Mouse (Mus musculus) heart, adult 9 months (tissue): Measurements from ENCODE around the gene Ncapd2.

Source experiments
- DNase-seq, 2 experiments: peaks; one replicate each; pipeline ENCODE4 v3.0.0; 2022; ENCODE audit warnings: low spot score in 2 of 2

Ncapd2 gene

GRCm38 (mm10) chr6:125148926-125149568, 42.5 kb downstream of the Ncapd2 start:
- peak; percentile 73 to 74 for DNase-seq

DNA sequence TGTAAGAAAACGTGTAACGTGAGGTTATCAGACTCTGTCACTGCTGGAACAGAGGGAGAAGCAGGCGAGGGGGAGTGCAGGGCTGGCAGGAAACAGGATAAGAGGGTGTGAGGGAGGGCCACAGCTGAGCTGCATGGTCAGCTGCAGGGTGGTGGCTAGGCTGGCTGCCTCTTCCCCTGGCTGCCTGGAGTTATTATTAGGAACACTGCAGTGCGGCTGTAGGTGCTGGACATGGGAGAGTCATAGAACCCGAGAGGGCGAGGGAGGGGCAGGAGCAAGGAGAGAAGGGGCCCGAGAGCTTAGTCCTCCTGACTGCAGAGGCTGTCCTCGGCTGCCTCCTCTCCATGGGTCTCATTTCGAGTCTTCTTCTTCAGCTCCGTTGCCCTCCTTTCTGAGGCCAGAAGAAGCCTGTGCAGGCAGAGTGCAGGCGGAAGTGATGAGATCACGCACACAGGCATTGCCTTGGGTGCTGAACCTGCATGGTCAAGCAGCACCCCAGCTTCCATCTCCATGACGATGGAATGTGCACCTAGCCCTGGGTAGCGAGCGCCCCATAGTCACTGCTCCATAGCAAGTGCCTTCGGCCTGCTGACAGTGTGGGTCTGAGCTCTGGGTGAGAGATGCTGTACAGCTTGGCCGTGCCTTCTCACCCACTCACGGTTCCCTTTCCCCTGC, 43.1 kb downstream of the Ncapd2 start:
- peak; percentile 84 to 89 for DNase-seq

DNA sequence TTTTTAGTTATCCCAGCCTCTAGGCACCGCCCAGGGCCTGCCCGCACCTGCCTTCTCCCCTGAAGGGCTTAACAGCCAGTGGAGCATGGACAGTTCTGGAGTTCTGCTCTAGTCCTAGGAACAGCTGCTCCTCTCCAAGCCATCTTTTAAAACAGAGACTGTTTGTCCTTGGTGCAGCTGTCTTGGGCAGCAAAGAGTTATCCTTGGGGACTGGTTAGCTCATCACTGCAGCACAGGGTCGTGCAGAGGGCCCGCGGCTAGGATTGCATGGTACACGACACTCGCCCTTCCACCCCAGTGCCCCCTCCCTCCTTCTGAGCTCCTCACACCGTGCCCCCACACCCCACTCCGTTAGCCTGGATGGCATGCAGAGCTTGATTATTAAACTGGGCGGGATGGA, 44.2 kb downstream of the Ncapd2 start:
- DNase-seq = no peak

- DNase-seq = peak; percentile 76 to 79
These were observed 44.7 kb downstream of the Ncapd2 start for GRCm38 (mm10) chr6:125146797-125147196.

DNA sequence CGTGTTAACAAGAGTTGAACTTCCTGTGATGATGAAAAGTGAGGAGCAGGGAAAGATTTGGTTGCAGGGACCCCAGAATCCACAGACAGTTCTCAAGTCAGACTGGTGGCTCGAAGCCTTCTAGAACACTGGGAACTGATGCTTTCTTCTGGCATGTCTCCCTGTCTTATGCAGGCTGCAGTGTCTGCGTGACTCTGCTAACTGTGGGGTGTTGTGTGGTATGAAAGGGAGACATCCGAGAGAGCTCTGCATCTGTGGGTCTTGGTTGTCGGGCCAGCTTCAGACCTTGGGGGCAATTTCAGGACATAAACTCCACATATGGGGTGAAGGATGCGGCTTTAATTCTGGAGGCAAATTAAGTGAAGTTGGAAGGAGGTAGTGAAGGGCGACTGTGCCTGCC, 45.4 kb downstream of the Ncapd2 start:
- DNase-seq = no peak

- DNase-seq = peak in 1 of 2 experiments; percentile 27
These were observed 46.0 kb downstream of the Ncapd2 start for GRCm38 (mm10) chr6:125145479-125145951.

DNA sequence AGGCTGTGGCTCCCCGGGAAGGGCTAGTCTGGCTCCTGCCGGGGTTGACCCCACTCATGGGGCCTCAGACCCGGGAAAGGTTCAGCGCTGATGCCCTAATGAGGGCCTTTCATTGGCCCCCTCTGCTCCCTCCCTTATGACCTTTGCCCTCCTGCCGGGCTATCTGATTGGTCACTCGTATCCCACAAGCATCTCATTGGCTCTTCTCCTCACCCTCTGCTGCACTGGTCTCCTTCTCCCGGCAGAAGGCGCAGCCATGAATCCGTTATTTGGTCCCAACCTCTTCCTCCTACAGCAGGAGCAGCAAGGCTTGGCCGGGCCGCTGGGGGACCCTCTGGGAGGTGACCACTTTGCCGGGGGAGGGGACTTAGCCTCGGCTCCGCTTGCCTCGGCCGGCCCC, 46.5 kb downstream of the Ncapd2 start, which contains the start of gene Iffo1:
Gene Iffo1 (plus strand): TSS at position 241 of the 400 bp plus-strand sequence.
- peak; percentile 95 to 97 for DNase-seq

GRCm38 (mm10) chr6:125143904-125144303, 47.6 kb downstream of the Ncapd2 start:
- DNase-seq = no peak

DNA sequence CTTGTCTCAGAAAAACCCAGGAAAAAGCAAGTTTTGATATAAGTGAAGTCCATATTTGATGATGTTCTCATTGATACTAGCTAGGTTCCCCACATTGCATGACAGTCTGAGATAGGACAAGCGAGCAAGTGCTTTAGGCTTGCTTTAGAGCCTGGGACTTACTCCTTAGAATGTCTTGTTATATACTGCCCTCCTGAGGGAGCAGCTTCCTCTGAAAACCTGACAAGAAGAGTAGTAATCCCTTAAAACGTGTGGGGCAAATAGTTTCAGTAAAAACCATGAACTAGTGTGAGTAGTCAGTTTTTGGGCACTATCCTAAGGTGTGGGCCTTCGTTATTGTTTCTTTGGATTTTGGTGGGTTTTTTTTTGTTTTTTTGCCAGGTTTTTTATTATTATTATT, 48.4 kb downstream of the Ncapd2 start:
- DNase-seq = no peak

DNA sequence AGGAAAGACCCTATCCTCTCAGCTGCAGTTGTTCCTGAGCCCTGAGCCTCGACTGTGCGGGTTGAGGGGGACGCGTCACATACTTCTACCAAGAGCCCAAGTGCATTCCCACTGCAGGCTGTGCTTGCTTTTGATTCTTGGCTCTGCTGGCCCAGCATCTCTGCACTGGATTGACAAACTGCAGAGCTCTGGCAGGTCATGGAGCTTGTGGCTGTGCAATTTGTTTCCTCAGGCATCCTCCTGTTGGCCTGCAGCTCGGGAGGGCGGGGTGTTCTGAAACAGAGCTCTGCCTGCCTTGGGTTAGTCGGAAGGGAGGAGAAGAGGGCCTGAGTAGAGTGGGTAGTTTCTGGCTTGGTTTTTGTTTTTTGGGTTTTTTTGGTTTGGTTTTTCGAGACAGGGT, 49.1 kb downstream of the Ncapd2 start:
- DNase-seq = no peak

- DNase-seq = no peak
These were observed 51.8 kb downstream of the Ncapd2 start for GRCm38 (mm10) chr6:125139747-125140146.

DNA sequence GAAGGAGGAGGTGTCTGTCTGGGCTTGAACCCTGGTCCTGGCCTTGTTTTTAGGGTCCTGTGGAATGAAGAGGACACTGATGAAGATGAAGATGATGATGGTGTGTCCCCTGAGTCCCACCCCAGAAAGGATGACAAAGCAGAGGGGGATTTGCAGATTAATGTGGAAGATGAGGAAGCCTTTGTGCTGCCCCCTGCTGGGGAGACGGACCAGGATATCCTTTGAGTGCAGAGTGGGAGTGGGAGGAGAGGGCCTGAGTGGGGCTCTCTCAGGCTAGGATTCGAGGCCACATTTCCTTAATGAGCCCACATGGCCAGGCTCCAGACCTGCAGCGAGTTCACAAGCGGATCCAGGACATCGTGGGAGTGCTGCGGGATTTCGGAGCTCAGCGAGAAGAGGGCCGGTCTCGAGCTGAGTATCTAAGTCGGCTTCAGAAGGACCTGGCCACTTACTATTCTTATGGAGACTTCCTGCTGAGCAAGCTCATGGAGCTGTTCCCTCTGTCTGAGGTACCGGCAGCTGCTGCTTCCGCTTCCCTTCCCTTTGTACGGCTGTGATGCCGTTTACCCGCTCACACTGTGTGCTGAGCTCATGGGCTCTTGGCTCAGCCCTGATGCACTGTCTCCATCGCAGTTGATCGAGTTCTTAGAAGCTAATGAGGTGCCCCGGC, 54.4 kb downstream of the Ncapd2 start:
- DNase-seq = no peak

- no peak for DNase-seq
These were observed 59.0 kb downstream of the Ncapd2 start for GRCm38 (mm10) chr6:125132470-125132869.

GRCm38 (mm10) chr6:125131302-125132156, 60.0 kb downstream of the Ncapd2 start, which contains the start of gene Nop2:
Nop2 (plus strand) TSS chr6:125131909.
- peak; percentile 76 to 81 for DNase-seq

- DNase-seq = no peak
These were observed 61.6 kb downstream of the Ncapd2 start for GRCm38 (mm10) chr6:125129710-125130402.

DNA sequence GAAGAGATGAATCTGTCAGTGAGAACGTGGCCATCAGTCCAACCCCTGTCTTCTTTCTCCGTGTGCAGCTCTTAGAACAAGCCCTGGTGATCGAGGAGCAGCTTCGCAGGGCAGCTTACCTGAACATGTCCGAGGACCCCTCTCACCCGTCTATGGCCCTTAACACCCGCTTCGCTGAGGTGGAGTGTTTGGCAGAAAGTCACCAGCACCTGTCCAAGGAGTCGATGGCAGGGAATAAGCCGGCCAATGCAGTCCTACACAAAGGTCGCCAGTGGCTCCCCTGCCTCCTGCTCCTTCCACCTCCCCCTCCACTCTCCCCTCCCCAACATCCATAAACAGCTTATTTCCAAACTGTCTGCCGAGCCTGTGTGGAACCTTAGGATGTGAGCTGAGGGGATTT, 62.8 kb downstream of the Ncapd2 start:
- no peak for DNase-seq

DNA sequence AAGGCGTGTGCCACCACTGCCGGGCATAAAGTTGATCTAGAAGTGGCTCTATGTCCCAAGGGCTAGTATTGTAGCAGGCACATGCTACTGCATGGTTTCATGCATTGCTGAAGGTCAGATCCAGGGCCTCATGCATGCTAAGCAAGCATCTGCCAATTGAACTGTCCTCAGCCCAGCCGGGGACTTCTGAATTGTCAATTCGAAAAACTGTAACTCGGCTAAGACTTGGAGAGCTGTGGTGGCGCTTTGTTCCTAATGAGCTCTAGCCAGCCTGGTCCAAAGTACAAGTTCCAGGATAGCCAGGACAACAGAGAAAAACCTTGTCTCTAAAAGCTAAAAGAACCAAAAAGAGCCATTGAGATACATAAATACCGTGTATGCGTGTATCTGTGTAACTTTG, 72.1 kb downstream of the Ncapd2 start:
- no peak for DNase-seq
